Mouse (Mus musculus) lung, postnatal 0 days (tissue): ENCODE data around the gene Tex13c3. TPM values are rescaled to one million over a fixed set of nuclear protein-coding genes. Genes with fewer than 3 reads are reported as not detected.
"Not testable (repeated sequence)": the region's sequence is repeated elsewhere in the genome, so short reads cannot be mapped to it uniquely, and the experiment has no call there.

ENCODE experiments used
- ATAC-seq: fragments of 200-750 bp; cut with Nextera tagmentation; 2 replicates; pipeline ENCODE4 v1.8.0; 2017; ENCODE audit warnings: moderate library complexity
- DNase-seq: peaks from one replicate; pipeline ENCODE4 v3.0.0-alpha.2; 2016; ENCODE audit warnings: low spot score
- H3K27ac ChIP-seq: fragments of 300-500 bp; sonication (generic); 2 replicates; pipeline ENCODE4 v1.5.1; 2014; ENCODE audit warnings: antibody characterized with exemption, mild to moderate bottlenecking, low read length, mixed read lengths
- H3K27me3 ChIP-seq: fragments of 300-500 bp; sonication (generic); replicated peaks from 2 replicates; pipeline ENCODE4 v1.6.1; 2014; ENCODE audit warnings: low read length, mixed read lengths; ENCODE audit not compliant: insufficient read depth
- H3K36me3 ChIP-seq: fragments of 300-500 bp; sonication (generic); 2 replicates; pipeline ENCODE4 v1.6.1; 2014; ENCODE audit warnings: low read length, mixed read lengths; ENCODE audit not compliant: insufficient read depth
- H3K4me1 ChIP-seq: fragments of 300-500 bp; sonication (generic); 2 replicates; pipeline ENCODE4 v1.6.1; 2014; ENCODE audit warnings: antibody characterized with exemption, low read depth, low read length, mixed read lengths; ENCODE audit not compliant: insufficient read depth
- H3K4me2 ChIP-seq: fragments of 300-500 bp; sonication (generic); replicated peaks from 2 replicates; pipeline ENCODE4 v1.6.1; 2014; ENCODE audit warnings: low read depth, mild to moderate bottlenecking, low read length, moderate library complexity, mixed read lengths
- H3K4me3 ChIP-seq: fragments of 300-500 bp; sonication (generic); 2 replicates; pipeline ENCODE4 v1.5.1; 2014; ENCODE audit warnings: low read depth, low read length
- H3K9ac ChIP-seq: fragments of 300-500 bp; sonication (generic); replicated peaks from 2 replicates; pipeline ENCODE4 v1.6.1; 2014; ENCODE audit warnings: low read depth, mild to moderate bottlenecking
- H3K9me3 ChIP-seq: fragments of 300-500 bp; sonication (generic); 2 replicates; pipeline ENCODE4 v1.6.1; 2016; ENCODE audit warnings: low read length, mixed read lengths
- CTCF ChIP-seq: IDR thresholded peaks from 2 replicates; pipeline ENCODE4 v1.5.1; 2016; ENCODE audit warnings: antibody characterized with exemption, mild to moderate bottlenecking
- EP300 ChIP-seq: IDR thresholded peaks from 2 replicates; pipeline ENCODE4 v1.6.1; 2016; ENCODE audit warnings: antibody characterized with exemption, mild to moderate bottlenecking, control low read depth
- WGBS: fragments of 180-500 bp; shearing (Covaris S2); extraction: QIAGEN DNeasy Blood & Tissue Kit; methylation state at CpG from one replicate; pipeline ENCODE4 v1.1.7; 2014; 5-methylcytosine and 5-hydroxymethylcytosine counted together
- polyA plus RNA-seq: library from polyadenylated mRNA; unstranded; fragments of >200 nt; fragmentation: Nextera tagmentation; extraction: Ambion mirVana; gene quantifications from 2 replicates; pipeline ENCODE4 v1.2.1, GENCODE M21; 2015

Gene Tex13c3
- polyA plus RNA-seq = not detected in 2 replicates

- not testable (repeated sequence) for H3K27ac ChIP-seq, DNase-seq, H3K36me3 ChIP-seq, H3K4me1 ChIP-seq, H3K4me3 ChIP-seq, H3K27me3 ChIP-seq, H3K9ac ChIP-seq, H3K4me2 ChIP-seq, ATAC-seq, H3K9me3 ChIP-seq
- WGBS = 85% methylated on average over 5 of the region's 5 CpGs
Observed at GRCm38 (mm10) chrX:19481219-19481618, at the start of gene Tex13c3. Gene Tex13c3 (minus strand): TSS chrX:19481319.

- H3K36me3 ChIP-seq = no peaks in the 10 kb centered on the region
- no peaks in the 10 kb centered on the region for H3K4me1 ChIP-seq
- H3K4me2 ChIP-seq = no peak overlapping the region
- no peaks in the 10 kb centered on the region for H3K9me3 ChIP-seq
- WGBS = 76% methylated on average over 4 of the region's 4 CpGs
- no peak for ATAC-seq
- H3K27ac ChIP-seq = no peak overlapping the region
- H3K4me3 ChIP-seq = no peak overlapping the region
- DNase-seq = no peak
- TF ChIP-seq CTCF (no peak), EP300 (no peak)
- H3K27me3 ChIP-seq = no peaks in the 10 kb centered on the region
- no peak overlapping the region for H3K9ac ChIP-seq
Observed at GRCm38 (mm10) chrX:19489731-19490130, 8.6 kb upstream of the Tex13c3 start.
